Mouse (Mus musculus) frontal cortex, adult (tissue): ENCODE data around the gene Mettl21a.
"Not testable (repeated sequence)": the region's sequence is repeated elsewhere in the genome, so short reads cannot be mapped to it uniquely, and the experiment has no call there.

Experiments
- ATAC-seq: cut with Nextera tagmentation; 2 replicates; pipeline ENCODE4 v1.9.2; 2017; ENCODE audit warnings: mild to moderate bottlenecking, moderate library complexity, mixed read lengths; ENCODE audit not compliant: low TSS enrichment

Mettl21a gene

DNA sequence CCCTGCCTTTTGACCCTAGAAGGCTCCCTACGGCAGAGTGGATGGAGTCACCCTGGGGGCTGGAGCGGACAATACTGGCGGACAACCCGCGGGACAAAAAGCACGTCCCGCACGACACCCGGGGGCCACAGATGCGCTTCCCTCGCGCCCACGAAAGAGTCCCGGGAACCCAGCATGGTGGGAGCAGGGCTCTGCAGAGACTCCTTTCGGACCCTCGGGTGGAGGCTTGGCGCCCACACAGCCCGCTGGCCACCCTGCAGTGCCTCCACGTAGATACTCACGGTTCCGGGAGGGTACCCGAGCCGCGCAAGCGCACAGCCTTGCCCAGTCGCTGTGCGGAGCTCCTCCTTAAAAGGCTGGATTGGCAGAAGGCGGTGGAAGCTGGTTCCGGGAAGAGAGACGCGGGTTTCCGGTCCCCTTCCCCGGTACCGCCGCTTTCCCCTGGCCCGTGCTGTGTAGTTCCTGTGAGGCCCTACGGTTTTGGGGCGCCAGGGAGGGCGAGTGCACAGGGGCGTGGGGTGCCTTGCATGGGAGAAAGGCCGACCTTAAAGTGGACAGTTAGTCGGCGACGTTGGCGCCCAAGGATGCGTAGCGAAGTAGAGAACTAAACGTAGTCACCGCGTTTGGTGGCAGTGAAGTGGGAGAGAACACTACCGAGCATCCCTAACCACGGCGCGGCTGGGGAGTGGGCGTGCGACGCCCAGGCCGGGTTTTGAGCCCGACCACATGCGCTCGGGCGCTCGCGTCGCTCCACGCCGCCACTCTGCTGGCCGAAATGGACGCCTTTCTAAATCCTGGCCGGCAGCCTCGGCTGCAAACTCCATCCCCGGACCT is at the start of gene Mettl21a:
Mettl21a (minus strand) TSS at position 362 of the 834 bp plus-strand sequence.
- ATAC-seq: peak; percentile 87

GRCm38 (mm10) chr1:64658876-64659275 is 41.8 kb upstream of the Mettl21a start:
- ATAC-seq: no peak

DNA sequence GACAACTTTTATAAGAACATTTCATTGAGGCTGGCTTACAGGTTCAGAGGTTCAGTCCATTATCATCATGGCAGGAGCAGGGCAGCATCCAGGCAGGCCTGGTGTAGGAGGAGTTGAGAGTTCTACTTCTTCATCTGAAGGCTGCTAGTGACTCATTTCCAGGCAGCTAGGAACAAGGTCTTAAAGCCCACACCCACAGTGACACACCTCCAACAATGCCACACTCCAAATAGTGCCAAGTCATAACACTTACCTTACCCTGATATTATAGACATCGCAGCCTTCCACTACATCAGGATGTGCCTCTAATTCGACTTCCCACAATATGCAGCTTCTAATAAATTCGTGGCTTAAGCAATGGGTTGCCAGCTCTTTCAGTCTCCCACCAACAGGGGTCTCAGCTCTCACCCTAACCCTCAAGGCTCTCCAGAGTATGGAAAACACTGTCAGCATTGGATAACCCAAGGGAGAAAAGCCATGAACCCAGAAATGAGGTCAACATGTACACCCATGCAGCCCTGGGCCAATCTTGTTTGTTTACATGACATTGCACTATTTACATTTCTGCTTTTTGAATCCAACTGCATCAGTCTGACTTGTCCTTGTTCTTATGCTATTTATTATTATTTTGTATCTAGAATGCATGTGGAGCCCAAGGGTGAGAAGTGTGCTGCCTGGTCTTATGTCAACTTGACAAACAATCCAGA is 39.5 kb upstream of the Mettl21a start:
- ATAC-seq: no peak

DNA sequence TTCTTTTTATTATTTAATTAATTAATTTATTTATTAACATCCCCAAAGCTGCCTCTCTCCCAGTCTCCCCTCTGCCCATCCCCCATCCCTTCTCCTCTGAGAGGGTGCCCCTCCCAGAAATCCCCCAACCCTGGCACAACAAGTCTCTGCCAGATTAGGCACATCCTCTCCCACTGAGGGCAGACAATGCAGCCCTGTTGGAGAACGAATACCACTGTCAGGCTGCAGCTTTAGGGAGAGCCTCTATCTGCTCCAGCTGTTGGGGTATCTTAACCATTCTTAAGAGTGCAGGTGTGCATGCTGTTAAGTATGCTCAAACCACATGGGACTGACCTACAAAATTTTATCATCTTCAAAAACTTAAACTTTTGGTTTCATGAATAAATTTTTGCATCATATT is 38.4 kb upstream of the Mettl21a start:
- no peak for ATAC-seq

DNA sequence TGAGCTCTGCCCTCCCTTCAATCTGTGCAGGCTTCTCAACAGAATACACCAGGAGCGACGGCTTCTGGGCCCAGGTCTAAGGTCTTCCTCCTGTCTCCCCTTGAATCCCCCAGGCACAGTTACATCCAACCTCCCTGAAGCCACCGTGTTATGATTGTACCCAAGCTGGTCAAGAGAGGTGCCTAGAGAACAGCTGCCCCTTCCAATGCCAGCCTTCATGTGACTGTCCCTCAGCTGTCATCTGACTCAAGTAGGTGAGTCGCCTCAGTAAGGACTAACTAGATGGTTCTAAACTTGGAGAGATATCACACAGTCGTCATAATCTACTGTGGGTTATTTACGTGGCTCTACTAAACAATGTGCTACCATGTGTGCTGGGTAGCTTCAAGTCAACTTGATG is 36.7 kb upstream of the Mettl21a start:
- no peak for ATAC-seq

DNA sequence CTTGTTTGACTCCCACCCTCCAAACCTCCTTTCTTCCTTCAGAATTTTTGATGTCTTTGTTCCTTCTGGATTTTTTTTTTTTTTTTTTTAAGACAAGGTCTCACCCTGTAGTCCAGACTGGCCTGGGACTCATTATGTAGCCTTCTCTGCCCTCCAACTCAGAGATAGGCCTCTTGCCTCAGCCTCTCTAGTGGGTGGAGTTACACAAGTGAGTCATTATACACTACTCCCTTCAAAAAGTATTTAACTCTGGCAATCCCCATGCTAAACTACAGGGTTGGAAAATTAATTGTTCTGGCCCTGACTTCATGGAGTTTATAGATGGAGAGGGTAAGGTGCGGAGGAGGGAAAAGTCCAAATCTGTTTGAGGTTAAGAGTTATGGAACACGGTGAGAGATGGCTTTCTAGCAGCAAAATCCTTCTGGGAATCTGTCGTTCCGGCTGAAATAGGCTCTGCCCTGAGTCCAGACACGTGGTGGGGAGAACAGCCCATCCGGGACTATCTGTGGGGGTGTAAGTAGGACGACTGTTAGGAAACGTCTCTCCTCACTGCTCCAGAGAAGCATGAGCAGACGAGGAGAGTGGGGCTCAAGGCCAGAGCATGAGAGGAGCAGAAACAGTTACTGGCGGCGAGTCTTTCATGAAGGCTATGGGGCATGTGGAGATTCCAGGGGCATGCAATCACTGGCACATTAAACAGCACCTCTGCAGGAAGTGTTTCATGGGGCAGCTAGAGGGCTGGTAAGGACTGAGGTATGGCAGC is 32.5 kb upstream of the Mettl21a start:
- ATAC-seq: peak; percentile 51

DNA sequence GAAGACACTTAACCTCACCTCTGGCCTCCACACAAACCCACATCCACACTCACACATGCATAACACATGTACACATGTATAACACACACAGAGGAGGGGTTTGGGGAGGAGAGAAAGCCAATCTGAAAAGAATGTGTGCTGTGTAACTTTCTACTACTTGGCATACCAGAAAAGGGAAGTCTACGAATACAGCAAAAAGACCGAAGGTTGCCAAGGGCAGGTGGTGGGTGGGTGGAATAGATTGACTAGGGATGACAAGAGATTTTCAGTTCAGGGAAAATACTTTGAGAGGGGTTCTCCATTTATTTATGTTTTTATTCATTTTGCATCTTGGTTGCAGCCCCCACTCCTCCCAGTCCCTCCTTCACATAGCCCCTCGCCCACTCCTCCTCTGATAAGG is 27.5 kb upstream of the Mettl21a start:
- ATAC-seq: no peak

DNA sequence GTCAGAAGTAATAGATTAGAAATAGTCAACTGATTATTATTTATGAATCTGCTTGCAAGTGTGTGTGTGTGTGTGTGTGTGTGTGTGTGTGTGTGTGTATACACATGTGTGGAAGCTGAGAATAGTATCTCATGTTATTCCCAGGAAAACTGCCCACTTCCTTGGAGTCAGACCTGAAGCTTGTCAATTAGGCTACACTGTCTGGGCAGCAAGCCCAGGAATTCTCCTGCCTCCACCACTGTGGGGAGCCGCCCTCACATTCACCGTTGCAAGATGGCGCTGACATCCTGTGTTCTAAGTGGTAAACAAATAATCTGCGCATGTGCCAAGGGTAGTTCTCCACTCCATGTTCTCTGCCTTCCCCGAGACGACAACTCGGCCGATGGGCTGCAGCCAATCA is 25.5 kb upstream of the Mettl21a start:
- not testable (repeated sequence) for ATAC-seq

DNA sequence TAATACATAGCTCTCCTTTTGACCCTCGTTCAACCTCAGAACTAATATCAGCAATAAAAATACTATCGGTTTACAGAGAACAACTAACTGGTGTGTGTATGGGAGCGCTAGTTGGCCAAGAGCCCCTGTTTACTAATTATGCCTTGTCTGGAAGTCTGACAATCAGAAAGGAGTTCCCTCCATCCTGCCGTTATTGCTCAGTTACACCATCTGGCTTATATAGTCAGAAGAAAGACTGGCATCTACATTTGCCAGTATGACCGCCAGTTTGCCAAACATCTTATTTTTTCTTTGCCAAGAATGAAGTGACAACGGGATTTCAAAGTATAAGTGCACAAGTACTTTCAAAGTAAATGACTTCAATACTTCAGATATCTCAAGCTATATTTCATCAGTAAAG is 24.0 kb upstream of the Mettl21a start:
- no peak for ATAC-seq

DNA sequence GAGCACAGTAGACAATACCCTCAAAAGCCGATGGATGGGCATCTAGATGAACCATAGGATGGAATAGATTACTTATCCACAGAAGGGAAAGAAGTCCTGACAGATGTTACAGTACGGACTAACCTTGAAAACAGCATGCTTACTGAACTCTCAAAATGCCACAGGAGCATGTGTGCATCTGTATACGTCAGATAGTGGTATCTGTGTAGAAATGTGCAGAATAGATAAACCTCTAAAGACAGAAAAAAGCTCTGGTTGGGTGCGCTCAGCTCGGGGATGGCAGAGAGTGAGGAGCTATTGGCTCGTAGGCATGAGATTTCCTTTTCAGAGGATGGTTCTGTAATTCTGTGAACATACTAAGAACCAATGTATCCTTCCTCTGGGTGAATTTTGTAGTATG is 22.2 kb upstream of the Mettl21a start:
- no peak for ATAC-seq

DNA sequence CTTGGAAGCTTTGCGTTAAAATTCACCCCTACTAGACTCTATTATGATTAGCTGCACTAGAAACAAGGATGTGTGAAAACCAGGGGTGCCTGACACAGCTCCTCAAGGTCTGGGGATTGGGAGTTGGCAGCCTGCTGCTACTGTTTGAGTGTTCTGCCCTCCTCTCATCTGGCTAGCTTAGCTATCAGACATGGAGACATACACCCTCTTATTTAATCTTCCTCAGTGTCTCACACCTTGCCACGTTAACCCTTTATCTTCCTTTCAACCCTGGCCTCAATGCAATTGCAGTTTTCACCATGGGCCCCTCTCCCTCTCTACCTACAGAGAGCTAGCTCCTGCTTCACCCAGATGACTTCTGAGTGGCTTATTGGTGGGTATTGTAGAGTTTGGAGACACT is 18.6 kb upstream of the Mettl21a start:
- no peak for ATAC-seq

- peak; percentile 96 for ATAC-seq
These were observed 16.2 kb upstream of the Mettl21a start for GRCm38 (mm10) chr1:64633237-64633636.

- no peak for ATAC-seq
These were observed 14.5 kb upstream of the Mettl21a start for GRCm38 (mm10) chr1:64631526-64631925.

DNA sequence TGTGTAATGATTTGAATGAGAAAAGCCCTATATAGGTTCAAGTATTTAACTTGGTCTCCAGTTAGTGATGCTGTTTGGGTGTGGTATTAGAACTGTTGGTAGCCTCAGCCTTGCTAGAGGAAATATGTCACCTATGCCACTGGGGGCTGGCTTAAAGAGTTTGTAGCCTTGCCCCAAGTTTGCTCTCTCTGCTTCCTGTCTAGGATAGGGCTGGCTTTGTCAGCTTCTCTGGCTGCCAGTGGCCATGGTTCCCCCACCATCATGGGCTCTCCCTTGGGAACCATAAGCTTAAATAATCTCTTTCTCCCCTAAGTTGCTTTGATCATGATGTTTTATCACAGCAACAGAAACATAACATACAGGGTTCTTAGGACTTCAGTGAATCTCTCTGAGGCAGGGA is 8.2 kb upstream of the Mettl21a start:
- ATAC-seq: no peak

- peak; percentile 45 for ATAC-seq
These were observed 6.8 kb upstream of the Mettl21a start for GRCm38 (mm10) chr1:64623558-64624435.

DNA sequence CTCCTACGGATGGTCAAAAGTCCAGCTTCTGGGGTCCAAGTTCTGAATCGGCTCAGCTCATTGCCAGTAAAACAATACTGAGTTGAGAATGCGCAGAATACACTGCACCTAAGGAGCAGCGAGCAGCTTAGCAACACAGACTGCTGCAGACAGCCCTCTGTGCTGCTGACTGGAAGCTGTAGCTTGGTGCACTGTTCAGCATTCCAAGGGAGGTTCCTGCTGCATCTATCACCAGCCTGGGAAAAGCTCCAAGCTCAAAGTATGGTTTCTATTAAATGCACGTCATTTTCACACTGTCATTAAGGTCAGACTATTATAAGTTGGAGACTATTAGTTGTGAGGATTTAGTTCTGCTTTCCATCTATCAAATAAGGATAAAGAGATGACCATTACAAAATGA is 4.1 kb upstream of the Mettl21a start:
- ATAC-seq: peak; percentile 31; the same call in 1 of the 2 replicates

- no peak for ATAC-seq
These were observed 1.2 kb upstream of the Mettl21a start for GRCm38 (mm10) chr1:64618226-64618625.

DNA sequence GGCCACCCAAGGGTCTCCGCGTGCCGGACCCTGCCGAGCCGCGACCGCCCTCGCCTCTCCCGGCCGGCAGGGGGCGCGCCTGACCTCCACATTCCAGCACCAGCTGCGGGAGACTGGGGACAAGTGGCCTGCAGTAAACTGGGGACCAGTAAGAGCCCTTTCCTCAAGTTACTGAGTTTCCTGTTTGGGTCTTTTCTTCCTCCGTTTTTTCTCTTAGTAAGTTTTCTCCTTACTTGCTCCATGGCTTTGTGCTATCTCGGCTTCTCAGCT is 608 bp upstream of the Mettl21a start:
- ATAC-seq: peak; percentile 58

- peak; percentile 22 for ATAC-seq
These were observed 536 bp downstream of the Mettl21a start for GRCm38 (mm10) chr1:64616531-64616880.

GRCm38 (mm10) chr1:64616076-64616475 is 966 bp downstream of the Mettl21a start:
- no peak for ATAC-seq

GRCm38 (mm10) chr1:64615531-64615991 is 1.5 kb downstream of the Mettl21a start:
- no peak for ATAC-seq
